Mouse (Mus musculus): ENCODE results near the gene Rfc2. TPM values are rescaled to one million over a fixed set of nuclear protein-coding genes. Genes with fewer than 3 reads are reported as not detected.
"Not testable (repeated sequence)": the region's sequence is repeated elsewhere in the genome, so short reads cannot be mapped to it uniquely, and the experiment has no call there.

Rfc2 gene
- polyA plus RNA-seq, 1 experiment from 2014 or later: 184 TPM

- Histone ChIP-seq H3K27me3 (no peaks in the 10 kb centered on the region), H3K9me3 (no peaks in the 10 kb centered on the region), H3K4me1 (replicated peaks) (peaks cover 32% of the 10 kb centered on the region), H3K4me3 (peak within 1 kb of the TSS; percentile 95), H3K9ac (peak within 1 kb of the TSS; percentile 99), H3K27ac (replicated peaks) (peak within 1 kb of the TSS; percentile 96), H3K36me3 (peaks cover 22% of the 10 kb centered on the region), H3K4me2 (peak within 1 kb of the TSS; percentile 80)
- peak; percentile 90 for ATAC-seq (ENCODE audit: low read depth)
- WGBS: under 1% methylated on average over 36 of the region's 52 CpGs
These were observed 58.1 kb downstream of the Rfc2 start, which contains the start of gene Eif4h for GRCm38 (mm10) chr5:134639269-134639682. Eif4h (minus strand) TSS chr5:134639490.

- 90% methylated on average over 3 of the region's 3 CpGs for WGBS
- H3K27me3 ChIP-seq: no peaks in the 10 kb centered on the region
- H3K9me3 ChIP-seq: no peaks in the 10 kb centered on the region
- no peak overlapping the region for H3K27ac ChIP-seq (replicated peaks)
- H3K4me3 ChIP-seq: no peak overlapping the region
- peaks cover 29% of the 10 kb centered on the region for H3K4me1 ChIP-seq (replicated peaks)
- H3K36me3 ChIP-seq: peaks cover 13% of the 10 kb centered on the region
- H3K4me2 ChIP-seq: no peak overlapping the region
- H3K9ac ChIP-seq: no peak overlapping the region
- ATAC-seq (ENCODE audit: low read depth): no peak
These were observed 59.2 kb downstream of the Rfc2 start for GRCm38 (mm10) chr5:134640371-134640770.

GRCm38 (mm10) chr5:134644121-134644520 lies 63.0 kb downstream of the Rfc2 start:
- no peak for ATAC-seq (ENCODE audit: low read depth)
- WGBS: 79% methylated on average over 1 of the region's 1 CpGs

GRCm38 (mm10) chr5:134644643-134645118 lies 63.5 kb downstream of the Rfc2 start:
- Histone ChIP-seq H3K9me3 (no peaks in the 10 kb centered on the region), H3K27me3 (no peaks in the 10 kb centered on the region), H3K27ac (replicated peaks) (no peak overlapping the region), H3K4me1 (replicated peaks) (peaks cover 4% of the 10 kb centered on the region), H3K36me3 (no peaks in the 10 kb centered on the region), H3K9ac (no peak overlapping the region), H3K4me2 (no peak overlapping the region), H3K4me3 (no peak overlapping the region)
- 75% methylated on average over 8 of the region's 8 CpGs for WGBS
- no peak for ATAC-seq (ENCODE audit: low read depth)

More at GRCm38 (mm10) chr5:134644121-134644520, 63.0 kb downstream of the Rfc2 start:
- Histone ChIP-seq H3K4me1 (replicated peaks) (peaks cover 6% of the 10 kb centered on the region), H3K36me3 (no peaks in the 10 kb centered on the region), H3K9ac (no peak overlapping the region), H3K9me3 (no peaks in the 10 kb centered on the region), H3K4me3 (no peak overlapping the region), H3K4me2 (no peak overlapping the region), H3K27me3 (no peaks in the 10 kb centered on the region), H3K27ac (replicated peaks) (no peak overlapping the region)

GRCm38 (mm10) chr5:134646461-134646860 lies 65.3 kb downstream of the Rfc2 start:
- Histone ChIP-seq H3K27ac (replicated peaks) (no peak overlapping the region), H3K4me2 (no peak overlapping the region), H3K4me1 (replicated peaks) (no peaks in the 10 kb centered on the region), H3K9me3 (no peaks in the 10 kb centered on the region), H3K4me3 (no peak overlapping the region), H3K36me3 (no peaks in the 10 kb centered on the region), H3K27me3 (no peaks in the 10 kb centered on the region), H3K9ac (no peak overlapping the region)
- WGBS: 76% methylated on average over 4 of the region's 4 CpGs
- no peak for ATAC-seq (ENCODE audit: low read depth)

GRCm38 (mm10) chr5:134647394-134647793 lies 66.2 kb downstream of the Rfc2 start:
- no peak overlapping the region for H3K4me2 ChIP-seq
- H3K27ac ChIP-seq (replicated peaks): no peak overlapping the region
- H3K9ac ChIP-seq: no peak overlapping the region
- H3K9me3 ChIP-seq: no peaks in the 10 kb centered on the region
- H3K27me3 ChIP-seq: no peaks in the 10 kb centered on the region
- no peaks in the 10 kb centered on the region for H3K36me3 ChIP-seq
- H3K4me3 ChIP-seq: no peak overlapping the region
- H3K4me1 ChIP-seq (replicated peaks): no peaks in the 10 kb centered on the region
- ATAC-seq (ENCODE audit: low read depth): no peak
- 86% methylated on average over 2 of the region's 2 CpGs for WGBS

- not testable (repeated sequence) for ATAC-seq (ENCODE audit: low read depth); H3K4me2 ChIP-seq; H3K4me1 ChIP-seq (replicated peaks); H3K9me3 ChIP-seq; H3K27ac ChIP-seq (replicated peaks); H3K9ac ChIP-seq; H3K27me3 ChIP-seq; H3K36me3 ChIP-seq; H3K4me3 ChIP-seq
- WGBS: 71% methylated on average over 4 of the region's 4 CpGs
These were observed 67.8 kb downstream of the Rfc2 start for GRCm38 (mm10) chr5:134648976-134649375.

GRCm38 (mm10) chr5:134650926-134651325 lies 69.8 kb downstream of the Rfc2 start:
- Histone ChIP-seq H3K27ac (replicated peaks) (no peak overlapping the region), H3K4me2 (no peak overlapping the region), H3K27me3 (no peaks in the 10 kb centered on the region), H3K4me1 (replicated peaks) (no peaks in the 10 kb centered on the region), H3K9ac (no peak overlapping the region), H3K36me3 (0 out of 2 replicates have a peak, but pooled peaks cover 5% of the 10 kb centered on the region), H3K4me3 (no peak overlapping the region), H3K9me3 (no peaks in the 10 kb centered on the region)
- no peak for ATAC-seq (ENCODE audit: low read depth)
- WGBS: 47% methylated on average over 4 of the region's 5 CpGs

Small RNA genes within 50 kb of the gene (microRNA-seq; reads per million reads assigned to microRNA genes)
- not detected for gene Mir7228

Other genes with a start within 250 kb of the Rfc2 start
- 63.1 and 85.8 TPM in 2 replicates for gene Gtf2ird1, start 124.7 kb upstream of the Rfc2 start, polyA plus RNA-seq (2015; fragmentation: Nextera tagmentation; extraction: Ambion mirVana)
- 11.9 and 12.6 TPM in 2 replicates for gene Clip2, start 28.9 kb upstream of the Rfc2 start, polyA plus RNA-seq (2015; fragmentation: Nextera tagmentation; extraction: Ambion mirVana)
- 0.31 and 0.85 TPM in 2 replicates for gene Syna, start 21.2 kb upstream of the Rfc2 start, polyA plus RNA-seq (2015; fragmentation: Nextera tagmentation; extraction: Ambion mirVana)
- 4.9 and 6.2 TPM in 2 replicates for gene Lat2, start 33.7 kb downstream of the Rfc2 start, polyA plus RNA-seq (2015; fragmentation: Nextera tagmentation; extraction: Ambion mirVana)
- gene Eif4h, start 58.1 kb downstream of the Rfc2 start, polyA plus RNA-seq (2015; fragmentation: Nextera tagmentation; extraction: Ambion mirVana): 338 and 355 TPM in 2 replicates
- 20.3 and 21.3 TPM in 2 replicates for gene Limk1, start 107.2 kb downstream of the Rfc2 start, polyA plus RNA-seq (2015; fragmentation: Nextera tagmentation; extraction: Ambion mirVana)
- gene Eln, start 166.0 kb downstream of the Rfc2 start, polyA plus RNA-seq (2015; fragmentation: Nextera tagmentation; extraction: Ambion mirVana): 6.4 and 10.8 TPM in 2 replicates